Comparison of ENCODE assay signal across 9 mouse cellular contexts in the genomic region with DNA sequence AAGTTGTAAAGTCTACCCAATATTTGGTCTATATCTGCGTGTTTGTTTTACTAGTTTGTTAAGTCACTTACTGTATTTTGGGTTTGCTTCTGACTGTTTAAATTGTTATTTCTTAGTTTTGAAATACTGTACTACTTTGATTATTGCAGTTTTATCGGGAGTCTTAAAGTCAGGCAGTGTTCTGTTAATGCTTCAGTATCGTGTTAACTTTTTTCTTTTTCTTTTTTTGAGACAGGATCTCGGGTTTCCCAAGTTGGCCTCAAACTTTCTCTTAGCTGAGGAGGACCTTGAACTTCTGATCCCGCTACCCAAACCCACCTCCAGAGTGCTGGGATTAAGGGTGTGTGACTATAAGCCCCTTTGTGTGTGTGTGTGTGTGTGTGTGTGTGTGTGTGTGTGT. TPM values are rescaled to one million over a fixed set of nuclear protein-coding genes. Genes with fewer than 3 reads are reported as not detected.
DNase-seq lines count a peak whose midpoint lies in the region; ATAC-seq lines count a peak whose summit lies in the region.
"Had no signal": no experiment of that assay in that cellular context is flagged by ENCODE, and none has a peak within 500 bp of the region (broad histone marks: within the 10 kb centered on the region; RNA-seq: fewer than 3 reads in every experiment).

No protein-coding gene starts in this region.

- H3K27ac ChIP-seq in heart, embryonic 10.5 days, result peak overlapping the region; percentile 96
- H3K27ac ChIP-seq in embryonic facial prominence, embryonic 15.5 days (replicated peaks), result peak overlapping the region; percentile 95; the same call in 1 of the 2 replicates
- H3K27ac ChIP-seq in limb, embryonic 10.5 days, result peak overlapping the region; percentile 94

- ATAC-seq in embryonic facial prominence, embryonic 15.5 days (ENCODE audit: insufficient number of reproducible peaks, low FRiP score, low TSS enrichment, low read depth), result no peak
- ATAC-seq in inflammation-experienced regulatory T-cells, adult 6 months, result no peak

- no peak for DNase-seq in heart, embryonic 10.5 days (ENCODE audit: low spot score)
- DNase-seq in heart, postnatal 14 days, result no peak
- peak; percentile 9 to 12 for DNase-seq in B cell, adult 2 months
- DNase-seq in limb, embryonic 10.5 days (ENCODE audit: low spot score), result no peak
- DNase-seq in splenic B cell, adult 2 months (ENCODE audit: low read depth, low spot score), result peak; percentile 13
- no peak for DNase-seq in cerebellum, adult 9-11 months

- no peaks in the 10 kb centered on the region for H3K27me3 ChIP-seq in heart, embryonic 10.5 days (ENCODE audit: insufficient read depth, poor library complexity, severe bottlenecking)
- no peaks in the 10 kb centered on the region for H3K27me3 ChIP-seq in embryonic facial prominence, embryonic 15.5 days
- H3K27me3 ChIP-seq in limb, embryonic 10.5 days (ENCODE audit: low read depth, poor library complexity, severe bottlenecking), result no peaks in the 10 kb centered on the region
- no peaks in the 10 kb centered on the region for H3K27me3 ChIP-seq in splenic B cell, adult 2 months (ENCODE audit: control insufficient read depth, insufficient read depth, low read length, poor library complexity, severe bottlenecking)
- H3K27me3 ChIP-seq: Patski had no signal

- intact Hi-C loops in heart, postnatal 14 days (cut with DNase I), result loop anchor here (5.0 kb wide), 1 partner anchor 36 kb away; the partner anchor contains the start of gene Zfp619

- WGBS in heart, embryonic 10.5 days, result 13% methylated on average over 5 of the region's 5 CpGs
- WGBS in embryonic facial prominence, embryonic 15.5 days, result 2% methylated on average over 5 of the region's 5 CpGs
- WGBS in limb, embryonic 10.5 days, result 23% methylated on average over 5 of the region's 5 CpGs

- H3K4me2 ChIP-seq in embryonic facial prominence, embryonic 15.5 days (replicated peaks), result peak overlapping the region; percentile 54

- H3K4me3 ChIP-seq in heart, embryonic 10.5 days, result peak overlapping the region; percentile 80
- H3K4me3 ChIP-seq in embryonic facial prominence, embryonic 15.5 days (replicated peaks), result peak overlapping the region; percentile 71
- H3K4me3 ChIP-seq in limb, embryonic 10.5 days, result peak overlapping the region; percentile 66

- no peaks in the 10 kb centered on the region for H3K9me3 ChIP-seq in heart, embryonic 10.5 days
- H3K9me3 ChIP-seq in embryonic facial prominence, embryonic 15.5 days (replicated peaks), result no peaks in the 10 kb centered on the region
- H3K9me3 ChIP-seq in limb, embryonic 10.5 days (replicated peaks), result no peaks in the 10 kb centered on the region

- peaks cover 3% of the 10 kb centered on the region; the same call in 1 of the 2 replicates for H3K4me1 ChIP-seq in heart, embryonic 10.5 days
- peaks cover 9% of the 10 kb centered on the region for H3K4me1 ChIP-seq in embryonic facial prominence, embryonic 15.5 days
- H3K4me1 ChIP-seq in limb, embryonic 10.5 days, result peaks cover 8% of the 10 kb centered on the region; the same call in 1 of the 2 replicates

- 0 out of 2 replicates have a peak overlapping the region, but pooled peaks have one; percentile 71 for H3K9ac ChIP-seq in embryonic facial prominence, embryonic 15.5 days

- peaks cover 10% of the 10 kb centered on the region; the same call in 1 of the 2 replicates for H3K36me3 ChIP-seq in heart, embryonic 10.5 days
- H3K36me3 ChIP-seq in embryonic facial prominence, embryonic 15.5 days, result peaks cover 16% of the 10 kb centered on the region
- peaks cover 32% of the 10 kb centered on the region for H3K36me3 ChIP-seq in limb, embryonic 10.5 days
- H3K36me3 ChIP-seq in splenic B cell, adult 2 months (ENCODE audit: control insufficient read depth, insufficient read depth, low read length, poor library complexity, severe bottlenecking), result no peaks in the 10 kb centered on the region; the same call in 1 of the 2 replicates

RNA-seq across cellular contexts. Expression of gene Zfp619, which starts 35.4 kb away (rescaled TPM):
- polyA plus RNA-seq in heart, embryonic 10.5 days (2016; fragmentation: Nextera tagmentation; extraction: Ambion mirVana), result 1.7 and 1.9 TPM in 2 replicates
- 1 to 10 TPM; 2.1 to 2.3 TPM for total RNA-seq in heart, postnatal 14 days (2021)
- polyA plus RNA-seq in embryonic facial prominence, embryonic 15.5 days (2015; fragmentation: Nextera tagmentation; extraction: Ambion mirVana), result 1.6 and 1.7 TPM in 2 replicates
- polyA plus RNA-seq in limb, embryonic 10.5 days (2016; fragmentation: Nextera tagmentation; extraction: Ambion mirVana), result 1.8 and 2.5 TPM in 2 replicates
- polyA plus RNA-seq in inflammation-experienced regulatory T-cells, adult 6 months (2017; shearing (Covaris generic)), result 1 to 10 TPM in 2 of 3 experiments, under 1 TPM in 1; 0.67 to 1.4 (median 1.4) TPM

Comparison
In these comparisons a context has a peak if more than half of its experiments do, and no peak if none do; other contexts are left out.
1. DNase-seq: peak in B cell, adult 2 months (2 of 2) and splenic B cell, adult 2 months (single experiment); none in heart, embryonic 10.5 days (single experiment), heart, postnatal 14 days (0 of 2), limb, embryonic 10.5 days (single experiment) and cerebellum, adult 9-11 months (single experiment).
2. Peak in every context shown above with its lines, with median percentiles within 50 percentile points of each other: H3K27ac ChIP-seq and H3K4me3 ChIP-seq.